Mouse (Mus musculus) urinary bladder, postnatal 14 days (tissue): ENCODE data around the gene Pp2d1.
A peak's percentile ranks its signal among the peaks of the same experiment; 100 is the strongest.

Experiments
- DNase-seq: peaks from one replicate; pipeline ENCODE4 v3.0.0; 2021; ENCODE audit warnings: low spot score

The Pp2d1 gene

GRCm38 (mm10) chr17:53478858-53479603 lies 60.2 kb downstream of the Pp2d1 start, which contains the start of gene Rab5a:
Gene Rab5a (plus strand): TSS chr17:53479234.
- peak; percentile 100 for DNase-seq

- no peak for DNase-seq
Measured at GRCm38 (mm10) chr17:53478066-53478857, 61.0 kb downstream of the Pp2d1 start.

GRCm38 (mm10) chr17:53468697-53469096 lies 70.6 kb downstream of the Pp2d1 start:
- no peak for DNase-seq

- DNase-seq, result no peak
Measured at GRCm38 (mm10) chr17:53465569-53465968, 73.7 kb downstream of the Pp2d1 start.

- DNase-seq, result no peak
Measured at GRCm38 (mm10) chr17:53463496-53463840, 75.8 kb downstream of the Pp2d1 start.

- DNase-seq, result peak; percentile 94
Measured at GRCm38 (mm10) chr17:53462603-53463495, 76.4 kb downstream of the Pp2d1 start, which contains the start of gene Efhb. Gene Efhb (minus strand): TSS chr17:53463321.
